Mouse (Mus musculus): ENCODE data around the gene Gm10065. TPM values are rescaled to one million over a fixed set of nuclear protein-coding genes. Genes with fewer than 3 reads are reported as not detected.
"Not testable (repeated sequence)": the region's sequence is repeated elsewhere in the genome, so short reads cannot be mapped to it uniquely, and the experiment has no call there.

Gene Gm10065
- polyA plus RNA-seq, 1 experiment from 2014 or later: not detected

GRCm38 (mm10) chr13:21467336-21467735 is 11.9 kb downstream of the Gm10065 start:
- Histone ChIP-seq H3K4me2 (peak overlapping the region; percentile 93; the same call in 1 of the 2 replicates), H3K4me1 (replicated peaks) (peaks cover 23% of the 10 kb centered on the region), H3K9ac (no peak overlapping the region), H3K27me3 (peaks cover 50% of the 10 kb centered on the region), H3K27ac (replicated peaks) (no peak overlapping the region), H3K4me3 (replicated peaks) (no peak overlapping the region), H3K9me3 (replicated peaks) (no peaks in the 10 kb centered on the region), H3K36me3 (replicated peaks) (no peaks in the 10 kb centered on the region)
- 72% methylated on average over 10 of the region's 10 CpGs for WGBS (ENCODE audit: insufficient replicate concordance)
- no peak for ATAC-seq (ENCODE audit: insufficient read depth)

DNA sequence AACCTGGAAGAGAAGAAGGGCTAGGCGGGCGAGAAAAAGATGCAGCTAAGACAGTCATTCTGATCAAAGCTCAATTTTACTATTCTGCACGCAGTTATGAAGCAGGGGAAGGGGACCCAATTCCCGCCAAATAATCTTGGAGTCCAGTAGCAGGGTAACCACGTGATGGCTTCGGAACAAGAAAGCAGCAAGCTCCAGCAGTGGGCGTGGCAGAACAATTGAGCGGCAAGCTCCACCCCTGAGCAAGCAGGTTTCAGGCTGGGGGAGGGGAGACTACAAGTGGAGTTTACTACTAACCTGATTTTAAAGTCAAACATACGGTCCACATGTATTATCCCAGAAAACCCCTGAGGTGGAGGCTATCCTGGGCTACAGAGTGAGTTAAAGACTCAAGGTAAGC is 16.7 kb downstream of the Gm10065 start:
- not testable (repeated sequence) for H3K4me1 ChIP-seq (replicated peaks); H3K4me3 ChIP-seq (replicated peaks); H3K36me3 ChIP-seq (replicated peaks); H3K9me3 ChIP-seq (replicated peaks); H3K4me2 ChIP-seq; H3K9ac ChIP-seq; H3K27ac ChIP-seq (replicated peaks); ATAC-seq (ENCODE audit: insufficient read depth)
- peaks cover 39% of the 10 kb centered on the region for H3K27me3 ChIP-seq
- 44% methylated on average over 9 of the region's 9 CpGs for WGBS (ENCODE audit: insufficient replicate concordance)

DNA sequence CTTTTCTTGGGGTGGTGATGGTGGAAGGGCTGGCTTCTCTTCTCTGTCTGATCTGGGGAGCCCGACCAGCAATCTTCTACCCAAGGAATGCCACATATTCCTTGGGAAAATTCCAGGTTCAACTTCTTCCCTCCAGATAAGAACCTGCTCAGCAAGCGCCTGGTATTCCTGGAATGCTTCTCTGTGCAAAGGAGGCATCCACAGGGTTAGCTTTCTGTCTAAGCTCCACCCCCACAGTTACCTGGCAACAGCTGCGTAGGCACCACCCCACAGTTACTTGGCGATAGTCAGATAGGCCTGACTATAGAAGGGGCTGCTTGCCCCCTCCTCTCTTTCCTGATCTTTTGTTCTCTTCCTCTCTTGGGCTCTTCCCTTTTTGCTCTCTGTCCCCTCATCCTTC is 22.9 kb downstream of the Gm10065 start:
- Histone ChIP-seq H3K9me3 (replicated peaks) (no peaks in the 10 kb centered on the region), H3K36me3 (replicated peaks) (no peaks in the 10 kb centered on the region), H3K9ac (no peak overlapping the region), H3K4me3 (replicated peaks) (no peak overlapping the region), H3K27me3 (peaks cover 23% of the 10 kb centered on the region), H3K27ac (replicated peaks) (no peak overlapping the region), H3K4me1 (replicated peaks) (peaks cover 13% of the 10 kb centered on the region), H3K4me2 (no peak overlapping the region)
- no peak for ATAC-seq (ENCODE audit: insufficient read depth)
- WGBS (ENCODE audit: insufficient replicate concordance): 40% methylated on average over 4 of the region's 4 CpGs

DNA sequence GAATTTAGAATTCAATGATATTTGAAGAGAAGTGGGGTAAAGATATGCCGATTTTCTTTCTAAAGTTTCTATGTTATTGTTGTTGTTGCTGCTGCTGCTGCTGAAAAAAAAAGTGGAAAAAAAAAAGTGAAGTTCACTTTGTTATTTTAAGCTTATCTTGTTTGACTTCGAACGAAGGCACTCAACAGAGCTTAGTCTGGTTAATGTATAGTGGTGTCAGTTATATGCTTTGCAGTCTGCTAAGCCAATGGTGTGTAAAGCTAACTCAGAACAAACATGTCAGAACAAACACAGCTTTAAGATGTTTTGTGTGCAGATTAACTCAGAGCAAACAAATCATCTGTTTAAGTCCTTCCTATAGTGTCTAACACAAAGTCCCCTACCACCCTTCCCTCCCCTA is 25.1 kb downstream of the Gm10065 start:
- Histone ChIP-seq H3K9ac (no peak overlapping the region), H3K36me3 (replicated peaks) (no peaks in the 10 kb centered on the region), H3K4me1 (replicated peaks) (peaks cover 16% of the 10 kb centered on the region), H3K4me2 (peak overlapping the region; percentile 69), H3K4me3 (replicated peaks) (no peak overlapping the region; the same call in 1 of the 2 replicates), H3K27ac (replicated peaks) (peak overlapping the region; percentile 79; the same call in 1 of the 2 replicates), H3K27me3 (peaks cover 17% of the 10 kb centered on the region), H3K9me3 (replicated peaks) (no peaks in the 10 kb centered on the region)
- peak; percentile 74 for ATAC-seq (ENCODE audit: insufficient read depth)
- WGBS (ENCODE audit: insufficient replicate concordance): 66% methylated on average over 3 of the region's 3 CpGs

DNA sequence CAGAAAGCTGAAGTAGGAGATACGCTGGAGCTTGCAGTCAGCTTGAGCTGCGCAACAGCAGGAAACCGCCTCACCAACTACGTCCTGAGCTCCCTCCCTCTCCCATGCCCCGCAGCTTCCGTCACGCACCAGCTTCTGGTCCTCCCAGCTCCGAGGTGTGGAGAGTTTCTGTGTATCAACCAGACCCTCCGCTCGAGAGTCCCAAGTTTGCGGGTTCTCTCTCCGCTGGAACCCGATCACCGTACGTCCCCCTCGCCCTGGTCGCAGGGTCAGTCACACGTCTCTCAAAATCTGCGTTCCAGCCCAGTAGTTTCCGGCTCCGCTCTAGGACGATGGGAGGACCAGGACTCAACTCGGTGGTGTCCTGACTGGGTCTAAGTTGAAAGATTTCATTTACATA is 25.8 kb downstream of the Gm10065 start, which contains the start of gene Zscan26:
Zscan26 (minus strand) TSS at position 282 of the 400 bp plus-strand sequence.
- Histone ChIP-seq H3K27me3 (peaks cover 17% of the 10 kb centered on the region), H3K4me1 (replicated peaks) (peaks cover 22% of the 10 kb centered on the region), H3K27ac (replicated peaks) (peak within 1 kb of the TSS; percentile 79), H3K9me3 (replicated peaks) (no peaks in the 10 kb centered on the region), H3K36me3 (replicated peaks) (0 out of 2 replicates have a peak, but pooled peaks cover 2% of the 10 kb centered on the region), H3K4me2 (peak within 1 kb of the TSS; percentile 69), H3K9ac (peak within 1 kb of the TSS; percentile 58), H3K4me3 (replicated peaks) (peak within 1 kb of the TSS; percentile 73)
- under 1% methylated on average over 23 of the region's 23 CpGs for WGBS (ENCODE audit: insufficient replicate concordance)
- peak; percentile 69 for ATAC-seq (ENCODE audit: insufficient read depth)

GRCm38 (mm10) chr13:21453042-21453441 is 26.2 kb downstream of the Gm10065 start:
- Histone ChIP-seq H3K4me3 (replicated peaks) (peak overlapping the region; percentile 73), H3K4me2 (peak overlapping the region; percentile 69), H3K9ac (peak overlapping the region; percentile 58), H3K27ac (replicated peaks) (peak overlapping the region; percentile 79), H3K9me3 (replicated peaks) (no peaks in the 10 kb centered on the region), H3K4me1 (replicated peaks) (peaks cover 24% of the 10 kb centered on the region), H3K36me3 (replicated peaks) (peaks cover 6% of the 10 kb centered on the region), H3K27me3 (peaks cover 17% of the 10 kb centered on the region)
- WGBS (ENCODE audit: insufficient replicate concordance): 3% methylated on average over 13 of the region's 13 CpGs
- no peak for ATAC-seq (ENCODE audit: insufficient read depth)

- WGBS (ENCODE audit: insufficient replicate concordance): 64% methylated on average over 16 of the region's 16 CpGs
Measured at GRCm38 (mm10) chr13:21447856-21448614, 31.2 kb downstream of the Gm10065 start.

DNA sequence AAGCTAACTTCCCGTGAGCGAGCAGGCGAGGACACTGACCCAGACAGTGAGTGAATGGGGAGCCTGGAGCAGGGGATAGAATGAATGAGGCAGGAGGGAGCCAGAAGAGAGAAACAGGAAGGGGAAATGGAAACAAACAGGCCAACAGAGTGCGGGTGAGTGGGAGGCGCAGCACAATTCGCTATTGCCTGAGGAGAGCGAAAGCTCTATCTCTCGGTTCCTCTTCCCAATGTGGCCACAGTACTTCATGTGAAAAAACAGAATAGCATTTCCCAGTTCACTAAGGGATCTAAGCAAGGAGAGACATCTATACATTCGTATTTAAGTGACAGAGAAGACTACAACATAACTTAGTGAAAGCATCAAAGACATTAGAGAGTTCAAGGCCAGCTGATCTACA is 32.4 kb downstream of the Gm10065 start:
- Histone ChIP-seq H3K27me3 (no peaks in the 10 kb centered on the region), H3K4me2 (no peak overlapping the region), H3K4me1 (replicated peaks) (peaks cover 17% of the 10 kb centered on the region), H3K36me3 (replicated peaks) (peaks cover 40% of the 10 kb centered on the region), H3K9ac (no peak overlapping the region), H3K27ac (replicated peaks) (no peak overlapping the region), H3K4me3 (replicated peaks) (no peak overlapping the region), H3K9me3 (replicated peaks) (no peaks in the 10 kb centered on the region)
- 77% methylated on average over 9 of the region's 9 CpGs for WGBS (ENCODE audit: insufficient replicate concordance)
- no peak for ATAC-seq (ENCODE audit: insufficient read depth)

More at GRCm38 (mm10) chr13:21447856-21448614, 31.2 kb downstream of the Gm10065 start:
- Histone ChIP-seq H3K36me3 (replicated peaks) (peaks cover 40% of the 10 kb centered on the region), H3K4me1 (replicated peaks) (peaks cover 23% of the 10 kb centered on the region), H3K27me3 (no peaks in the 10 kb centered on the region), H3K27ac (replicated peaks) (peak overlapping the region; percentile 38; the same call in 1 of the 2 replicates), H3K9ac (no peak overlapping the region), H3K4me3 (replicated peaks) (no peak overlapping the region), H3K4me2 (peak overlapping the region; percentile 13; the same call in 1 of the 2 replicates), H3K9me3 (replicated peaks) (no peaks in the 10 kb centered on the region)
- 0 out of 2 replicates have a peak, but pooled peaks have one; percentile 22 for ATAC-seq (ENCODE audit: insufficient read depth)

GRCm38 (mm10) chr13:21441207-21441572 is 38.1 kb downstream of the Gm10065 start:
- Histone ChIP-seq H3K9ac (peak overlapping the region; percentile 73), H3K9me3 (replicated peaks) (no peaks in the 10 kb centered on the region), H3K36me3 (replicated peaks) (peaks cover 24% of the 10 kb centered on the region), H3K27ac (replicated peaks) (peak overlapping the region; percentile 82), H3K27me3 (no peaks in the 10 kb centered on the region), H3K4me3 (replicated peaks) (peak overlapping the region; percentile 70), H3K4me1 (replicated peaks) (peaks cover 20% of the 10 kb centered on the region), H3K4me2 (peak overlapping the region; percentile 83)
- WGBS (ENCODE audit: insufficient replicate concordance): 15% methylated on average over 10 of the region's 10 CpGs
- ATAC-seq (ENCODE audit: insufficient read depth): no peak

- Histone ChIP-seq H3K27ac (replicated peaks) (peak within 1 kb of the TSS; percentile 82), H3K27me3 (no peaks in the 10 kb centered on the region), H3K9ac (peak within 1 kb of the TSS; percentile 73), H3K9me3 (replicated peaks) (no peaks in the 10 kb centered on the region), H3K4me1 (replicated peaks) (peaks cover 20% of the 10 kb centered on the region), H3K4me3 (replicated peaks) (peak within 1 kb of the TSS; percentile 70), H3K36me3 (replicated peaks) (peaks cover 24% of the 10 kb centered on the region), H3K4me2 (peak within 1 kb of the TSS; percentile 83)
- peak; percentile 84 for ATAC-seq (ENCODE audit: insufficient read depth)
- WGBS (ENCODE audit: insufficient replicate concordance): under 1% methylated on average over 32 of the region's 32 CpGs
Measured at GRCm38 (mm10) chr13:21440503-21441206, 38.6 kb downstream of the Gm10065 start, which contains the start of gene Pgbd1. Gene Pgbd1, minus strand, starts transcription at chr13:21441058.

DNA sequence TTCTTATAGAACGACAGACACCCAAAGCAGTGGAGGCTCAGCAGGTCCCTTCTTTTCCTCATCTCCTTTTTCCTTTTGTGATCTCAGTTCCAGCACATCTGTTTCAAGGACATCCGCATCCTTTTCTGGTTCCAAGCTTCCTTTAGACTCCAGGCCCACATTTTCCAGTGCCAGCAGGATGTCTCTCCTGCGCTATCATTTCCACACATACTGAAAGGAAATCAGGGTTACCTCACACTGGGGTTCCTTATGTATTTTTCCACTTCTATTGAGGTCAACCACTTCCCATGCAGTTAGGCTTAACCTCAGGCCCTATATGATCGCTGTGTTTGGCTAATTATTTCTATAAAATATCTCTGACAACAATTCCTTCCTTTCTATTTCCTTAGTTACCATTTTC is 43.8 kb downstream of the Gm10065 start:
- Histone ChIP-seq H3K4me2 (no peak overlapping the region), H3K27me3 (no peaks in the 10 kb centered on the region), H3K9ac (no peak overlapping the region), H3K36me3 (replicated peaks) (no peaks in the 10 kb centered on the region), H3K9me3 (replicated peaks) (no peaks in the 10 kb centered on the region), H3K4me3 (replicated peaks) (no peak overlapping the region), H3K27ac (replicated peaks) (no peak overlapping the region), H3K4me1 (replicated peaks) (peaks cover 9% of the 10 kb centered on the region)
- ATAC-seq (ENCODE audit: insufficient read depth): no peak
- WGBS (ENCODE audit: insufficient replicate concordance): 77% methylated on average over 4 of the region's 4 CpGs

Measured in liver, embryonic 15.5 days (tissue).